Mouse (Mus musculus): ENCODE measurements at regions not wholly inside any gene's neighbourhood (a gene's known extent, or its start where the extent isn't known, plus 50 kb on each side); places are given as distances from the start of the nearest gene placed in this dataset.

- no peak overlapping the region for H3K4me3 ChIP-seq (ENCODE audit: insufficient read depth in 1 of 2, low read depth in 1 of 2, low read length in 2 of 2, poor library complexity in 1 of 2, severe bottlenecking in 1 of 2)
- no peaks in the 10 kb centered on the region for H3K36me3 ChIP-seq (ENCODE audit: control insufficient read depth, insufficient read depth, low read length, poor library complexity, severe bottlenecking)
- H3K4me1 ChIP-seq (ENCODE audit: control insufficient read depth in 2 of 2, insufficient read depth in 2 of 2, low read length in 2 of 2, poor library complexity in 1 of 2) = no peaks in the 10 kb centered on the region
- H3K9me3 ChIP-seq (ENCODE audit: control insufficient read depth, insufficient read depth, low read depth, low read length) = no peaks in the 10 kb centered on the region
- H3K9ac ChIP-seq (ENCODE audit: insufficient read depth, low read depth, low read length, poor library complexity, severe bottlenecking) = no peak overlapping the region
- in situ Hi-C loops (cut with MboI; ENCODE audit: low sequenced_read_pairs in 2 of 2, unreplicated experiment in 2 of 2) = no loop called here
- H3K27ac ChIP-seq (ENCODE audit: insufficient read depth, low read depth, low read length, poor library complexity, severe bottlenecking) = no peak overlapping the region
- DNase-seq (ENCODE audit: low read depth, low spot score) = no peak
- TF ChIP-seq MAFK (IDR thresholded peaks at IDR 0.05; ENCODE audit: insufficient read depth, low read depth, low read length) = no peak
- no peak for TF ChIP-seq ZNF384 (IDR thresholded peaks at IDR 0.05; ENCODE audit: low read depth, low read length)
- TF ChIP-seq HCFC1 (IDR thresholded peaks at IDR 0.05; ENCODE audit: borderline replicate concordance, insufficient read depth, low read length) = no peak
- TF ChIP-seq CHD2 (IDR thresholded peaks at IDR 0.05; ENCODE audit: low read depth, low read length) = no peak
- TF ChIP-seq ZC3H11A (IDR thresholded peaks at IDR 0.05; ENCODE audit: borderline replicate concordance, low read depth, low read length) = no peak
Observed at GRCm38 (mm10) chr1:190036726-190037125, 114.6 kb upstream of the Smyd2 start.

GRCm38 (mm10) chr1:190035935-190036334 lies 113.8 kb upstream of the Smyd2 start:
- DNase-seq (ENCODE audit: low read depth, low spot score) = no peak
- no peaks in the 10 kb centered on the region for H3K36me3 ChIP-seq (ENCODE audit: control insufficient read depth, insufficient read depth, low read length, poor library complexity, severe bottlenecking)
- in situ Hi-C loops (cut with MboI; ENCODE audit: low sequenced_read_pairs in 2 of 2, unreplicated experiment in 2 of 2) = no loop called here

GRCm38 (mm10) chr1:190034091-190034490 lies 111.9 kb upstream of the Smyd2 start:
- no peak overlapping the region for H3K27ac ChIP-seq (ENCODE audit: insufficient read depth, low read depth, low read length, poor library complexity, severe bottlenecking)
- TF ChIP-seq ZNF384 (IDR thresholded peaks at IDR 0.05; ENCODE audit: low read depth, low read length) (no peak), ZC3H11A (IDR thresholded peaks at IDR 0.05; ENCODE audit: borderline replicate concordance, low read depth, low read length) (no peak), CHD2 (IDR thresholded peaks at IDR 0.05; ENCODE audit: low read depth, low read length) (no peak), MAFK (IDR thresholded peaks at IDR 0.05; ENCODE audit: insufficient read depth, low read depth, low read length) (no peak)
- in situ Hi-C loops (cut with MboI; ENCODE audit: low sequenced_read_pairs in 2 of 2, unreplicated experiment in 2 of 2) = no loop called here

More at GRCm38 (mm10) chr1:190035935-190036334, 113.8 kb upstream of the Smyd2 start:
- no peaks in the 10 kb centered on the region for H3K9me3 ChIP-seq (ENCODE audit: control insufficient read depth, insufficient read depth, low read depth, low read length)
- H3K4me3 ChIP-seq (ENCODE audit: insufficient read depth in 1 of 2, low read depth in 1 of 2, low read length in 2 of 2, poor library complexity in 1 of 2, severe bottlenecking in 1 of 2) = no peak overlapping the region
- H3K4me1 ChIP-seq (ENCODE audit: control insufficient read depth in 2 of 2, insufficient read depth in 2 of 2, low read length in 2 of 2, poor library complexity in 1 of 2) = no peaks in the 10 kb centered on the region
- H3K9ac ChIP-seq (ENCODE audit: insufficient read depth, low read depth, low read length, poor library complexity, severe bottlenecking) = no peak overlapping the region
- no peak overlapping the region for H3K27ac ChIP-seq (ENCODE audit: insufficient read depth, low read depth, low read length, poor library complexity, severe bottlenecking)
- TF ChIP-seq HCFC1 (IDR thresholded peaks at IDR 0.05; ENCODE audit: borderline replicate concordance, insufficient read depth, low read length) (no peak), ZC3H11A (IDR thresholded peaks at IDR 0.05; ENCODE audit: borderline replicate concordance, low read depth, low read length) (no peak), CHD2 (IDR thresholded peaks at IDR 0.05; ENCODE audit: low read depth, low read length) (no peak), MAFK (IDR thresholded peaks at IDR 0.05; ENCODE audit: insufficient read depth, low read depth, low read length) (peak; percentile 20; the same call in 1 of the 2 replicates)

GRCm38 (mm10) chr1:190027536-190027935 lies 105.4 kb upstream of the Smyd2 start:
- DNase-seq (ENCODE audit: low read depth, low spot score) = no peak
- Histone ChIP-seq H3K9me3 (ENCODE audit: control insufficient read depth, insufficient read depth, low read depth, low read length) (no peaks in the 10 kb centered on the region), H3K27ac (ENCODE audit: insufficient read depth, low read depth, low read length, poor library complexity, severe bottlenecking) (no peak overlapping the region), H3K9ac (ENCODE audit: insufficient read depth, low read depth, low read length, poor library complexity, severe bottlenecking) (no peak overlapping the region), H3K4me1 (ENCODE audit: control insufficient read depth in 2 of 2, insufficient read depth in 2 of 2, low read length in 2 of 2, poor library complexity in 1 of 2) (no peaks in the 10 kb centered on the region), H3K4me3 (ENCODE audit: insufficient read depth in 1 of 2, low read depth in 1 of 2, low read length in 2 of 2, poor library complexity in 1 of 2, severe bottlenecking in 1 of 2) (no peak overlapping the region), H3K36me3 (ENCODE audit: control insufficient read depth, insufficient read depth, low read length, poor library complexity, severe bottlenecking) (no peaks in the 10 kb centered on the region)
- in situ Hi-C loops (cut with MboI; ENCODE audit: low sequenced_read_pairs in 2 of 2, unreplicated experiment in 2 of 2) = no loop called here
- TF ChIP-seq ZNF384 (IDR thresholded peaks at IDR 0.05; ENCODE audit: low read depth, low read length) (no peak), MAFK (IDR thresholded peaks at IDR 0.05; ENCODE audit: insufficient read depth, low read depth, low read length) (no peak), ZC3H11A (IDR thresholded peaks at IDR 0.05; ENCODE audit: borderline replicate concordance, low read depth, low read length) (no peak), HCFC1 (IDR thresholded peaks at IDR 0.05; ENCODE audit: borderline replicate concordance, insufficient read depth, low read length) (no peak), CHD2 (IDR thresholded peaks at IDR 0.05; ENCODE audit: low read depth, low read length) (no peak)

More at GRCm38 (mm10) chr1:190034091-190034490, 111.9 kb upstream of the Smyd2 start:
- Histone ChIP-seq H3K36me3 (ENCODE audit: control insufficient read depth, insufficient read depth, low read length, poor library complexity, severe bottlenecking) (no peaks in the 10 kb centered on the region), H3K9me3 (ENCODE audit: control insufficient read depth, insufficient read depth, low read depth, low read length) (no peaks in the 10 kb centered on the region), H3K4me1 (ENCODE audit: control insufficient read depth in 2 of 2, insufficient read depth in 2 of 2, low read length in 2 of 2, poor library complexity in 1 of 2) (no peaks in the 10 kb centered on the region), H3K4me3 (ENCODE audit: insufficient read depth in 1 of 2, low read depth in 1 of 2, low read length in 2 of 2, poor library complexity in 1 of 2, severe bottlenecking in 1 of 2) (no peak overlapping the region), H3K9ac (ENCODE audit: insufficient read depth, low read depth, low read length, poor library complexity, severe bottlenecking) (no peak overlapping the region)
- no peak for DNase-seq (ENCODE audit: low read depth, low spot score)

GRCm38 (mm10) chr1:190009466-190009865 lies 87.3 kb upstream of the Smyd2 start:
- Histone ChIP-seq H3K36me3 (ENCODE audit: control insufficient read depth, insufficient read depth, low read length, poor library complexity, severe bottlenecking) (no peaks in the 10 kb centered on the region), H3K9me3 (ENCODE audit: control insufficient read depth, insufficient read depth, low read depth, low read length) (no peaks in the 10 kb centered on the region), H3K27ac (ENCODE audit: insufficient read depth, low read depth, low read length, poor library complexity, severe bottlenecking) (no peak overlapping the region), H3K4me1 (ENCODE audit: control insufficient read depth in 2 of 2, insufficient read depth in 2 of 2, low read length in 2 of 2, poor library complexity in 1 of 2) (peaks cover 2 to 4% of the 10 kb centered on the region in 2 experiments; a peak in 2 of 4 replicates), H3K4me3 (ENCODE audit: insufficient read depth in 1 of 2, low read depth in 1 of 2, low read length in 2 of 2, poor library complexity in 1 of 2, severe bottlenecking in 1 of 2) (no peak overlapping the region), H3K9ac (ENCODE audit: insufficient read depth, low read depth, low read length, poor library complexity, severe bottlenecking) (no peak overlapping the region)
- in situ Hi-C loops (cut with MboI; ENCODE audit: low sequenced_read_pairs in 2 of 2, unreplicated experiment in 2 of 2) = no loop called here
- no peak for DNase-seq (ENCODE audit: low read depth, low spot score)
- no peak for TF ChIP-seq HCFC1 (IDR thresholded peaks at IDR 0.05; ENCODE audit: borderline replicate concordance, insufficient read depth, low read length)
- no peak for TF ChIP-seq CHD2 (IDR thresholded peaks at IDR 0.05; ENCODE audit: low read depth, low read length)
- TF ChIP-seq ZNF384 (IDR thresholded peaks at IDR 0.05; ENCODE audit: low read depth, low read length) = no peak
- no peak for TF ChIP-seq MAFK (IDR thresholded peaks at IDR 0.05; ENCODE audit: insufficient read depth, low read depth, low read length)
- no peak for TF ChIP-seq ZC3H11A (IDR thresholded peaks at IDR 0.05; ENCODE audit: borderline replicate concordance, low read depth, low read length)

Data from ES-E14 (cell line).